Mouse (Mus musculus) embryonic fibroblast, embryonic 13.5 days (primary cell): Measurements from ENCODE around the gene Fsd2. TPM values are rescaled to one million over a fixed set of nuclear protein-coding genes. Genes with fewer than 3 reads are reported as not detected.

Source experiments
- H3K27ac ChIP-seq: 2 replicates; pipeline ENCODE4 v1.5.1; 2012; ENCODE audit warnings: low read length, control low read depth, inconsistent platforms; ENCODE audit not compliant: insufficient read depth
- H3K4me1 ChIP-seq: 2 replicates; pipeline ENCODE4 v1.6.1; 2011; ENCODE audit warnings: low read length; ENCODE audit not compliant: control insufficient read depth, insufficient read depth
- H3K4me3 ChIP-seq: 2 replicates; pipeline ENCODE4 v1.5.1; 2011; ENCODE audit warnings: mild to moderate bottlenecking, control low read depth, low read length; ENCODE audit not compliant: insufficient read depth
- CTCF ChIP-seq: IDR thresholded peaks from 2 replicates; pipeline ENCODE4 v1.5.1; 2011; ENCODE audit warnings: mild to moderate bottlenecking, control low read depth, low read length, moderate library complexity, borderline replicate concordance; ENCODE audit not compliant: insufficient read depth
- POLR2A ChIP-seq: IDR thresholded peaks from 2 replicates; pipeline ENCODE4 v1.6.1; 2011; ENCODE audit warnings: low read depth, mild to moderate bottlenecking, control low read depth, low read length, moderate library complexity
- polyA plus RNA-seq: library from polyadenylated mRNA; stranded (reverse); fragments of >200 nt; gene quantifications from 2 replicates; pipeline ENCODE4 v1.2.4, GENCODE M21; 2011; ENCODE audit warnings: low read depth; ENCODE audit not compliant: missing spikeins, insufficient read length

Gene Fsd2
- polyA plus RNA-seq, 1 experiment = not detected

- Histone ChIP-seq H3K27ac (no peak overlapping the region), H3K4me3 (no peak overlapping the region), H3K4me1 (no peaks in the 10 kb centered on the region)
- TF ChIP-seq POLR2A (no peak), CTCF (no peak)
These were observed 28.3 kb upstream of the Fsd2 start for GRCm38 (mm10) chr7:81595056-81595455.

GRCm38 (mm10) chr7:81593387-81593786, 26.6 kb upstream of the Fsd2 start:
- Histone ChIP-seq H3K27ac (no peak overlapping the region), H3K4me1 (no peaks in the 10 kb centered on the region), H3K4me3 (no peak overlapping the region)
- TF ChIP-seq POLR2A = no peak

GRCm38 (mm10) chr7:81592686-81593085, 25.9 kb upstream of the Fsd2 start:
- no peaks in the 10 kb centered on the region for H3K4me1 ChIP-seq
- no peak overlapping the region for H3K4me3 ChIP-seq
- TF ChIP-seq POLR2A (no peak), CTCF (no peak)
- H3K27ac ChIP-seq = no peak overlapping the region

- TF ChIP-seq CTCF = no peak
- TF ChIP-seq POLR2A = no peak
- no peak overlapping the region for H3K27ac ChIP-seq
- no peaks in the 10 kb centered on the region for H3K4me1 ChIP-seq
- no peak overlapping the region for H3K4me3 ChIP-seq
These were observed 20.5 kb upstream of the Fsd2 start for GRCm38 (mm10) chr7:81587238-81587637.

- Histone ChIP-seq H3K4me3 (no peak overlapping the region), H3K4me1 (no peaks in the 10 kb centered on the region), H3K27ac (no peak overlapping the region)
- TF ChIP-seq CTCF (no peak), POLR2A (no peak)
These were observed 18.6 kb upstream of the Fsd2 start for GRCm38 (mm10) chr7:81585326-81585725.

GRCm38 (mm10) chr7:81583512-81583911, 16.8 kb upstream of the Fsd2 start:
- no peak for TF ChIP-seq CTCF
- Histone ChIP-seq H3K27ac (no peak overlapping the region), H3K4me3 (no peak overlapping the region), H3K4me1 (no peaks in the 10 kb centered on the region)

GRCm38 (mm10) chr7:81579312-81579711, 12.6 kb upstream of the Fsd2 start:
- Histone ChIP-seq H3K27ac (no peak overlapping the region), H3K4me3 (no peak overlapping the region), H3K4me1 (no peaks in the 10 kb centered on the region)
- TF ChIP-seq POLR2A = no peak

- H3K27ac ChIP-seq = no peak overlapping the region
- H3K4me3 ChIP-seq = no peak overlapping the region
- TF ChIP-seq CTCF (no peak), POLR2A (no peak)
- H3K4me1 ChIP-seq = no peaks in the 10 kb centered on the region
These were observed 11.7 kb upstream of the Fsd2 start for GRCm38 (mm10) chr7:81578413-81578812.

- H3K4me3 ChIP-seq = no peak overlapping the region
- H3K4me1 ChIP-seq = peaks cover 2% of the 10 kb centered on the region; the same call in 1 of the 2 replicates
- no peak for TF ChIP-seq CTCF
- TF ChIP-seq POLR2A = no peak
- H3K27ac ChIP-seq = no peak overlapping the region
These were observed 11.1 kb upstream of the Fsd2 start for GRCm38 (mm10) chr7:81577872-81578271.

- Histone ChIP-seq H3K4me1 (peaks cover 5% of the 10 kb centered on the region; the same call in 1 of the 2 replicates), H3K27ac (no peak overlapping the region)
These were observed 8.9 kb upstream of the Fsd2 start for GRCm38 (mm10) chr7:81575606-81576005.

GRCm38 (mm10) chr7:81573821-81574220, 7.1 kb upstream of the Fsd2 start:
- H3K27ac ChIP-seq = no peak overlapping the region
- no peak overlapping the region for H3K4me3 ChIP-seq
- TF ChIP-seq POLR2A (no peak), CTCF (no peak)
- peaks cover 5% of the 10 kb centered on the region; the same call in 1 of the 2 replicates for H3K4me1 ChIP-seq

More at GRCm38 (mm10) chr7:81575606-81576005, 8.9 kb upstream of the Fsd2 start:
- no peak overlapping the region for H3K4me3 ChIP-seq
- no peak for TF ChIP-seq POLR2A
- TF ChIP-seq CTCF = no peak
